Mouse (Mus musculus) monocyte, adult 5-6 weeks (primary cell): ENCODE data around the gene Ergic1. TPM values are rescaled to one million over a fixed set of nuclear protein-coding genes. Genes with fewer than 3 reads are reported as not detected.

Experiments used
- ATAC-seq: fragments of 153-309, 156-312 bp; replicated peaks from 2 replicates; pipeline ENCODE4 v1.8.0; 2017; ENCODE audit warnings: mild to moderate bottlenecking; ENCODE audit not compliant: low TSS enrichment, insufficient number of reproducible peaks, severe bottlenecking, poor library complexity, low FRiP score
- total RNA-seq: library from RNA; stranded (forward); fragments of 200-1000, 200-491, 200-594 nt; gene quantifications from 3 replicates; pipeline ENCODE4 v1.2.3, GENCODE M21; 2017

The Ergic1 gene
- total RNA-seq, 1 experiment from 2014 or later: 20.2 TPM

GRCm38 (mm10) chr17:26569594-26570350 is 8.5 kb downstream of the Ergic1 start:
- ATAC-seq: no peak

GRCm38 (mm10) chr17:26570651-26571118 is 9.4 kb downstream of the Ergic1 start:
- ATAC-seq: peak; percentile 51

- peak; percentile 34; the same call in 1 of the 2 replicates for ATAC-seq
Measured at GRCm38 (mm10) chr17:26571377-26571776, 10.1 kb downstream of the Ergic1 start.

- no peak for ATAC-seq
Measured at GRCm38 (mm10) chr17:26572265-26572664, 11.0 kb downstream of the Ergic1 start.

GRCm38 (mm10) chr17:26574118-26574517 is 12.8 kb downstream of the Ergic1 start:
- no peak for ATAC-seq

GRCm38 (mm10) chr17:26574701-26575100 is 13.4 kb downstream of the Ergic1 start:
- ATAC-seq: no peak

- no peak for ATAC-seq
Measured at GRCm38 (mm10) chr17:26575786-26576690, 14.7 kb downstream of the Ergic1 start.

- ATAC-seq: no peak
Measured at GRCm38 (mm10) chr17:26576833-26577232, 15.5 kb downstream of the Ergic1 start.

GRCm38 (mm10) chr17:26577309-26577708 is 16.0 kb downstream of the Ergic1 start:
- ATAC-seq: no peak

- ATAC-seq: no peak
Measured at GRCm38 (mm10) chr17:26578162-26578561, 16.9 kb downstream of the Ergic1 start.

GRCm38 (mm10) chr17:26578771-26579170 is 17.5 kb downstream of the Ergic1 start:
- ATAC-seq: no peak

- ATAC-seq: no peak
Measured at GRCm38 (mm10) chr17:26579396-26579795, 18.1 kb downstream of the Ergic1 start.

- no peak for ATAC-seq
Measured at GRCm38 (mm10) chr17:26580873-26581401, 19.6 kb downstream of the Ergic1 start.

- ATAC-seq: no peak
Measured at GRCm38 (mm10) chr17:26582297-26582696, 21.0 kb downstream of the Ergic1 start.

GRCm38 (mm10) chr17:26583056-26583455 is 21.8 kb downstream of the Ergic1 start:
- ATAC-seq: no peak

- no peak for ATAC-seq
Measured at GRCm38 (mm10) chr17:26583606-26584005, 22.3 kb downstream of the Ergic1 start.

GRCm38 (mm10) chr17:26584063-26584462 is 22.8 kb downstream of the Ergic1 start:
- ATAC-seq: no peak

GRCm38 (mm10) chr17:26584558-26585136 is 23.4 kb downstream of the Ergic1 start:
- ATAC-seq: no peak

- no peak for ATAC-seq
Measured at GRCm38 (mm10) chr17:26587961-26588487, 26.7 kb downstream of the Ergic1 start.
